Mouse (Mus musculus): ENCODE data around the gene Mapk1. TPM values are rescaled to one million over a fixed set of nuclear protein-coding genes. Genes with fewer than 3 reads are reported as not detected.

Gene Mapk1
- polyA plus RNA-seq, 2 experiments, result 126 to 186 TPM

DNA sequence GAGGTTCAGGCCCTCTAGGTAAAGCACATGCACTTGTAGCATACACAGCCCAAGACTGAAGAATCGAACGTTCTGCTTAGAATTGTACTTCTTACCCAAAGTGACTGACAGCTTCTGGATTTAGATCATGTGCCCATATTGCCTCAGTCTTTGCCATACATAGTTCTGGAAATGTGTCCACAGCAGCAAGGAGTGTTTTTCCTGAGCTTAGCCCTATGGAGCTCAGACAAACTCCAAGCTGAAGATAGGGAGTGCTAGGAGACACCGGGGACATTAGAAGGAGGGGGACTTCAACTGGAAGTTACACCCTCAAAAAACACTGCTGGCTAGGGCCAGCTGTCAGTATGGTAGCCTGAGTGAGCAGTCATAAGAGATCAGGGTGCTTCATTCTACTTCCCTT lies 57.5 kb downstream of the Mapk1 start:
- Histone ChIP-seq H3K4me1 (ENCODE audit: control insufficient read depth, insufficient read depth, low read length) (no peaks in the 10 kb centered on the region), H3K9ac (ENCODE audit: low read depth, low read length, severe bottlenecking) (no peak overlapping the region), H3K9me3 (ENCODE audit: control insufficient read depth, low read length) (no peaks in the 10 kb centered on the region), H3K4me2 (replicated peaks; ENCODE audit: low read depth, low read length, severe bottlenecking) (no peak overlapping the region), H3K27me3 (ENCODE audit: control insufficient read depth, insufficient read depth, low read length) (no peaks in the 10 kb centered on the region), H3K36me3 (ENCODE audit: control insufficient read depth, insufficient read depth, low read length) (peaks cover 91% of the 10 kb centered on the region), H3K4me3 (replicated peaks; ENCODE audit: low read length) (no peak overlapping the region), H3K27ac (replicated peaks; ENCODE audit: low read depth, low read length) (no peak overlapping the region)
- no peak for ATAC-seq (ENCODE audit: low FRiP score, low read depth)
- TF ChIP-seq POLR2A (IDR thresholded peaks at IDR 0.05; ENCODE audit: borderline replicate concordance, extremely low read depth, insufficient read depth, insufficient read length), result no peak
- 100% methylated on average over 3 of the region's 3 CpGs for WGBS
- no peak for DNase-seq (ENCODE audit: low spot score)

DNA sequence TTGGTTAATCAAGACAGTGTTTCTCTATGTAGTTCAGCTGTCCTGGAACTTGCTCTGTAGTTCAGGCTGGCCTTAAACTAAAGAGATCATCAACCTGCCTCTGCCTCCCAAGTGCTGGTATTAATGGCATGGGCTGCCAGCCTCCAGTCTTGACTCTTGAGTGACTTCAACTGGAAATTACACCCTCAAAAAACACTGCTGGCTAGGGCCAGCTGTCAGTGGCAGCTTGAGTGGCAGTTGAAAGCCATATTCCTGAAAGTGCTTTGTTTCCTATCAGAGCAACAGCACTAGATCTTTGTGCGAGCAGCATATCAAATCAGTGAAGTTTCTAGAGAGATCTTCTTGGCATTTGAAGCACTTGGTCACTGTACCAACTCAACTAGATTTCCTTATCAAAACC lies 58.2 kb downstream of the Mapk1 start:
- H3K27ac ChIP-seq (replicated peaks; ENCODE audit: low read depth, low read length), result no peak overlapping the region
- no peaks in the 10 kb centered on the region for H3K9me3 ChIP-seq (ENCODE audit: control insufficient read depth, low read length)
- no peak for TF ChIP-seq POLR2A (IDR thresholded peaks at IDR 0.05; ENCODE audit: borderline replicate concordance, extremely low read depth, insufficient read depth, insufficient read length)
- no peaks in the 10 kb centered on the region for H3K4me1 ChIP-seq (ENCODE audit: control insufficient read depth, insufficient read depth, low read length)
- H3K9ac ChIP-seq (ENCODE audit: low read depth, low read length, severe bottlenecking), result no peak overlapping the region
- no peak overlapping the region for H3K4me2 ChIP-seq (replicated peaks; ENCODE audit: low read depth, low read length, severe bottlenecking)
- peaks cover 91% of the 10 kb centered on the region for H3K36me3 ChIP-seq (ENCODE audit: control insufficient read depth, insufficient read depth, low read length)
- ATAC-seq (ENCODE audit: low FRiP score, low read depth), result no peak
- no peak for DNase-seq (ENCODE audit: low spot score)
- no peak overlapping the region for H3K4me3 ChIP-seq (replicated peaks; ENCODE audit: low read length)
- no peaks in the 10 kb centered on the region for H3K27me3 ChIP-seq (ENCODE audit: control insufficient read depth, insufficient read depth, low read length)
- 100% methylated on average over 1 of the region's 1 CpGs for WGBS

DNA sequence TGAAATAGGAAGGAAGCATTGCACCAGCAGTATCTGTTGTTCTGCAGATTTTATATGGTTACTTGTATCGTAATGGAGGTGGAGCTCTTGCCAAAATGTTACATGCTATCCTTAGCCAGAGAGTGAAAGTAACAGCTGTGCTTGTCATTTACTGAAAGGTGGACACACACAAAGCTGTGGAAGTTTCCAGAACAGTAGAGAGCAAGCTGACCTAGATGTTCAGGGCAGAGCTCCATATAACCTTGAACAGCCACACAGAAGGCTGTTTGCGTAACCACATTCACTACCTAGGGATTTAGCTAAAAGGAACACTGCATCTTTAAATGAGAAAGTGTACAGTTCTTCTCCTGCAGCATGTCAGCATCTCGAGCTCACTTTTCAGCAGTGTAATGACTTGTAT lies 61.1 kb downstream of the Mapk1 start:
- WGBS, result 76% methylated on average over 3 of the region's 3 CpGs
- TF ChIP-seq POLR2A (IDR thresholded peaks at IDR 0.05; ENCODE audit: borderline replicate concordance, extremely low read depth, insufficient read depth, insufficient read length), result no peak

DNA sequence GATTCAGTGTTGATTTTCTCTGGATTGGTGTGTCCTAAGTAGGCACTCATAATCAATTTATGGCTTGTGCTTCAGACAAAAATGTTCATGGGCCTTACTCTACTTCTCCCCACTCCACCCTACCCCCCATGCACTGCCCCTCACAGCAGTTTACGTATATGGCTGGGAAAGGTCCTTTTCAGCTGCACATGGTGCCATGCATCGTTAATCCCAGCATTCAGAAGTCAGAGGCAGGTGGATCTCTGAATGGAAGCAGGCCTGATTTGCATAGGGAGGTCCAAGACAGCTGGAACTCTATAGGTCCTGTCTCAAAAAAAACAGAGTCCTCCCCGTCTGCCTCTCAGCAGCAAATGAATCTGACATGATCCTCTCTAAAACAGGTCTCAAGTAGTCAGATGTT lies 62.1 kb downstream of the Mapk1 start:
- Histone ChIP-seq H3K36me3 (ENCODE audit: control insufficient read depth, insufficient read depth, low read length) (peaks cover 81% of the 10 kb centered on the region), H3K27me3 (ENCODE audit: control insufficient read depth, insufficient read depth, low read length) (no peaks in the 10 kb centered on the region)
- 69% methylated on average over 3 of the region's 3 CpGs for WGBS

More for the DNA sequence above, 61.1 kb downstream of the Mapk1 start:
- H3K27ac ChIP-seq (replicated peaks; ENCODE audit: low read depth, low read length), result no peak overlapping the region
- H3K9me3 ChIP-seq (ENCODE audit: control insufficient read depth, low read length), result no peaks in the 10 kb centered on the region
- no peak overlapping the region for H3K4me2 ChIP-seq (replicated peaks; ENCODE audit: low read depth, low read length, severe bottlenecking)
- ATAC-seq (ENCODE audit: low FRiP score, low read depth) (peak; percentile 32; the same call in 1 of the 2 replicates), DNase-seq (ENCODE audit: low spot score) (no peak)
- no peak overlapping the region for H3K4me3 ChIP-seq (replicated peaks; ENCODE audit: low read length)
- peaks cover 86% of the 10 kb centered on the region for H3K36me3 ChIP-seq (ENCODE audit: control insufficient read depth, insufficient read depth, low read length)
- H3K4me1 ChIP-seq (ENCODE audit: control insufficient read depth, insufficient read depth, low read length), result no peaks in the 10 kb centered on the region
- H3K9ac ChIP-seq (ENCODE audit: low read depth, low read length, severe bottlenecking), result no peak overlapping the region
- H3K27me3 ChIP-seq (ENCODE audit: control insufficient read depth, insufficient read depth, low read length), result no peaks in the 10 kb centered on the region

GRCm38 (mm10) chr16:17049886-17050285 lies 66.7 kb downstream of the Mapk1 start:
- Histone ChIP-seq H3K4me2 (replicated peaks; ENCODE audit: low read depth, low read length, severe bottlenecking) (no peak overlapping the region), H3K4me1 (ENCODE audit: control insufficient read depth, insufficient read depth, low read length) (no peaks in the 10 kb centered on the region), H3K27me3 (ENCODE audit: control insufficient read depth, insufficient read depth, low read length) (no peaks in the 10 kb centered on the region), H3K4me3 (replicated peaks; ENCODE audit: low read length) (no peak overlapping the region), H3K9me3 (ENCODE audit: control insufficient read depth, low read length) (no peaks in the 10 kb centered on the region), H3K36me3 (ENCODE audit: control insufficient read depth, insufficient read depth, low read length) (peaks cover 38% of the 10 kb centered on the region), H3K9ac (ENCODE audit: low read depth, low read length, severe bottlenecking) (no peak overlapping the region), H3K27ac (replicated peaks; ENCODE audit: low read depth, low read length) (no peak overlapping the region)
- no peak for TF ChIP-seq POLR2A (IDR thresholded peaks at IDR 0.05; ENCODE audit: borderline replicate concordance, extremely low read depth, insufficient read depth, insufficient read length)
- no peak for ATAC-seq (ENCODE audit: low FRiP score, low read depth)
- WGBS, result 88% methylated on average over 1 of the region's 1 CpGs
- DNase-seq (ENCODE audit: low spot score), result no peak

More for the DNA sequence above, 62.1 kb downstream of the Mapk1 start:
- ATAC-seq (ENCODE audit: low FRiP score, low read depth), result no peak
- no peak for DNase-seq (ENCODE audit: low spot score)
- Histone ChIP-seq H3K27ac (replicated peaks; ENCODE audit: low read depth, low read length) (no peak overlapping the region), H3K9me3 (ENCODE audit: control insufficient read depth, low read length) (no peaks in the 10 kb centered on the region), H3K4me2 (replicated peaks; ENCODE audit: low read depth, low read length, severe bottlenecking) (no peak overlapping the region), H3K9ac (ENCODE audit: low read depth, low read length, severe bottlenecking) (no peak overlapping the region), H3K4me3 (replicated peaks; ENCODE audit: low read length) (no peak overlapping the region), H3K4me1 (ENCODE audit: control insufficient read depth, insufficient read depth, low read length) (no peaks in the 10 kb centered on the region)
- TF ChIP-seq POLR2A (IDR thresholded peaks at IDR 0.05; ENCODE audit: borderline replicate concordance, extremely low read depth, insufficient read depth, insufficient read length), result no peak

DNA sequence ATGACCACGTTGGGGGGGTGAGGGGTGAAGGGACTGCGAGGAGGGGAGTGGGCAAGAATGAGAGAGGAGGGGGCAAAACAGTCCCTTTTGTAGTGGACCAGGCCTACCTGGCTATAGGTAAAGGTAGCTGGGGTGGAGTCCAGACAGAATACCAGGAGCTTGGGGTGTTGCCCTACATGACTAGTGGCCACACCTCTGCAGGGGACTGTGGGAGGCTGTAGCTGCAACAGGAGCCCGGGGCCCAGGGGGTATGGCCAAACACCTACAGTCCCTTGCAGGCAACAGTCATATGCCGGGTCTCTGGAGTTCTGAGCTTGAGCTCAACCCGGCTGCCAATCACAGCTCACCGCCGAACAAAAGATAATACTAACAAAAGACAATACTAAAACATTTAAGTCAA lies 68.9 kb downstream of the Mapk1 start:
- Histone ChIP-seq H3K27ac (replicated peaks; ENCODE audit: low read depth, low read length) (no peak overlapping the region), H3K27me3 (ENCODE audit: control insufficient read depth, insufficient read depth, low read length) (no peaks in the 10 kb centered on the region), H3K4me1 (ENCODE audit: control insufficient read depth, insufficient read depth, low read length) (no peaks in the 10 kb centered on the region), H3K4me2 (replicated peaks; ENCODE audit: low read depth, low read length, severe bottlenecking) (no peak overlapping the region), H3K36me3 (ENCODE audit: control insufficient read depth, insufficient read depth, low read length) (peaks cover 22% of the 10 kb centered on the region), H3K9me3 (ENCODE audit: control insufficient read depth, low read length) (no peaks in the 10 kb centered on the region), H3K4me3 (replicated peaks; ENCODE audit: low read length) (no peak overlapping the region), H3K9ac (ENCODE audit: low read depth, low read length, severe bottlenecking) (no peak overlapping the region)
- DNase-seq (ENCODE audit: low spot score) (no peak), ATAC-seq (ENCODE audit: low FRiP score, low read depth) (0 out of 2 replicates have a peak, but pooled peaks have one; percentile 16)
- 84% methylated on average over 7 of the region's 7 CpGs for WGBS
- TF ChIP-seq POLR2A (IDR thresholded peaks at IDR 0.05; ENCODE audit: borderline replicate concordance, extremely low read depth, insufficient read depth, insufficient read length), result no peak
